Mouse (Mus musculus): Measurements from ENCODE around the gene Gda.

Gene Gda

GRCm38 (mm10) chr19:21473345-21473744, at the start of gene Gda:
Gene Gda (minus strand): TSS chr19:21473445.
- DNase-seq: no peak

GRCm38 (mm10) chr19:21520280-21520679, 47.0 kb upstream of the Gda start:
- DNase-seq: no peak

GRCm38 (mm10) chr19:21510116-21510515, 36.9 kb upstream of the Gda start:
- DNase-seq: peak; percentile 73

GRCm38 (mm10) chr19:21507561-21508232, 34.5 kb upstream of the Gda start:
- DNase-seq: peak; percentile 15

GRCm38 (mm10) chr19:21507133-21507532, 33.9 kb upstream of the Gda start:
- no peak for DNase-seq

GRCm38 (mm10) chr19:21504716-21505115, 31.5 kb upstream of the Gda start:
- DNase-seq: no peak

- peak; percentile 9 for DNase-seq
Measured at GRCm38 (mm10) chr19:21499394-21499983, 26.2 kb upstream of the Gda start.

- DNase-seq: peak; percentile 6
Measured at GRCm38 (mm10) chr19:21495817-21496216, 22.6 kb upstream of the Gda start.

- DNase-seq: no peak
Measured at GRCm38 (mm10) chr19:21493807-21494521, 20.7 kb upstream of the Gda start.

GRCm38 (mm10) chr19:21491391-21491790, 18.1 kb upstream of the Gda start:
- DNase-seq: no peak

- DNase-seq: no peak
Measured at GRCm38 (mm10) chr19:21487124-21487944, 14.1 kb upstream of the Gda start.

- DNase-seq: no peak
Measured at GRCm38 (mm10) chr19:21482096-21482495, 8.9 kb upstream of the Gda start.

- no peak for DNase-seq
Measured at GRCm38 (mm10) chr19:21481031-21481430, 7.8 kb upstream of the Gda start.

- no peak for DNase-seq
Measured at GRCm38 (mm10) chr19:21480053-21480419, 6.8 kb upstream of the Gda start.

- DNase-seq: peak; percentile 12
Measured at GRCm38 (mm10) chr19:21479183-21480052, 6.2 kb upstream of the Gda start.

- no peak for DNase-seq
Measured at GRCm38 (mm10) chr19:21478538-21478937, 5.3 kb upstream of the Gda start.

GRCm38 (mm10) chr19:21477780-21478179, 4.5 kb upstream of the Gda start:
- DNase-seq: no peak

- peak; percentile 42 for DNase-seq
Measured at GRCm38 (mm10) chr19:21476782-21477181, 3.5 kb upstream of the Gda start.

- peak; percentile 79 for DNase-seq
Measured at GRCm38 (mm10) chr19:21472121-21472780, 994 bp downstream of the Gda start.

- DNase-seq: peak; percentile 70
Measured at GRCm38 (mm10) chr19:21461221-21461960, 11.9 kb downstream of the Gda start.

GRCm38 (mm10) chr19:21457461-21457860, 15.8 kb downstream of the Gda start:
- DNase-seq: no peak

Data from lung, postnatal 36 days (tissue).